Mouse (Mus musculus): Measurements from ENCODE around the gene Smad5. TPM values are rescaled to one million over a fixed set of nuclear protein-coding genes. Genes with fewer than 3 reads are reported as not detected.
A peak's percentile ranks its signal among the peaks of the same experiment; 100 is the strongest.

Gene Smad5
- polyA plus RNA-seq (2016; fragmentation: Nextera tagmentation; extraction: Ambion mirVana): 30.6 and 35.9 TPM in 2 replicates

DNA sequence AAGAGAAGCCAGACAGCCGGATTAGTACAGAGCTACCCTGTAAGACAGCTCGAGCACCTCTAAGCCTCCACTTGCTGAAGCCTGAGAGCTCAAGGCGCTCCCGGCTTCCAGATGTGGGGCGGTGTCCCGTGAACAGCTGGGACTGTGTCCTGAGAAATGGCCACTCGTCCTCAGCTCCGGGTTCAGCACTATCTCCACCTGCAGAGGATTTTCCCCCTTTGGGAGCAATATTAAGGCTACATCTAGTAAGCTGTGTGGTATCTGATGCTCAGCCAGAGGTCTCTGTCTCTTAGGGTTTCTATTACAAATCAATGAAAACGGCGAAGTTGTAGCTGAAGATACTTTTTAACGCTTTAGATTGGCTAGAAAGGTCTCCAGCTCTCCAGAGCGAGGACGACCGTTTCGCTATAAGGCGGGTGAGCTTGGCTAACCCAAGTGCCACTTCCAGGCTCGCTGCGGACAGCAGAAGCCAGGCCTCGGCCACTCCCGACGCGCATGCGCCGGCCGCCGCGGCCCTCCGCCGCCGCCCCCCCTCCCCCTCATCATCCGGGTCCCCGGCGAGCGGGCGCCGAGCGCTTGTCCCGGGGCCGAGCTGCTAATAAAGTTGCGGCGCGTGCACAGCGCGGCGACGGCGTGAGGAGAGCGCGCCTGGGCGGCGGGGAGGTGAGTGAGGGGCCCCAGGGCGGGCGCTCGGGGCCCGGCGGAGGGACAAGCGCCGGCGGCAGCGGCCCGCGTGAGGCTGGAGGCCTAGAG, at the start of gene Smad5:
Gene Smad5 (plus strand): TSS at position 542 of the 753 bp plus-strand sequence.
- 2% methylated on average over 62 of the region's 62 CpGs for WGBS
- Histone ChIP-seq H3K4me3 (peak within 1 kb of the TSS; percentile 85), H3K9me3 (replicated peaks) (no peaks in the 10 kb centered on the region), H3K36me3 (peaks cover 22% of the 10 kb centered on the region), H3K27ac (replicated peaks) (peak within 1 kb of the TSS; percentile 97), H3K4me1 (peaks cover 49% of the 10 kb centered on the region), H3K27me3 (ENCODE audit: low read depth, poor library complexity, severe bottlenecking) (no peaks in the 10 kb centered on the region)
- peak; percentile 95 for DNase-seq (ENCODE audit: low spot score)

DNA sequence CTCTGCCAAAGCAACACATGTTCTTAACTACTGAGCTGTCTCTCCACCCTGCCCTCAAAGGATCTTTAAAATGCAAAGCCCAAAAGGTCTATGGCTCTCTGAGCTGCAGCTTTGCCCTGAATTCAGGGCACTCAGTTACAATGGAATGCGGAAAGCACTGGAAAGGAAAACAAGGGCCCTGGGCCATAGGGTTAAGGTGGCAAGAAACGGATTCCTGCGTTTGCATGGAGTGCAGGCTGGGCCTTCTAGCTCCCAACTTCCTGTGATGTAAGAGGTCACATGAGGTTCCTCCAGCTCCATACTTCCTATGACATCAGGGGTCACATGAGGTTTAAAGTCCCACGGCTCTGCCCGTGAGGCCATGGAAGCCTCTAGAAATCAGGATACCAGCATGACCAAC, 48.6 kb upstream of the Smad5 start:
- H3K4me1 ChIP-seq: peaks cover 8% of the 10 kb centered on the region; the same call in 1 of the 2 replicates
- 89% methylated on average over 5 of the region's 5 CpGs for WGBS
- no peak for DNase-seq (ENCODE audit: low spot score)

GRCm38 (mm10) chr13:56657946-56658512, 44.8 kb upstream of the Smad5 start:
- DNase-seq (ENCODE audit: low spot score): peak; percentile 74
- Histone ChIP-seq H3K27me3 (ENCODE audit: low read depth, poor library complexity, severe bottlenecking) (no peaks in the 10 kb centered on the region), H3K4me1 (peaks cover 8% of the 10 kb centered on the region; the same call in 1 of the 2 replicates), H3K36me3 (no peaks in the 10 kb centered on the region), H3K9me3 (replicated peaks) (no peaks in the 10 kb centered on the region), H3K27ac (replicated peaks) (peak overlapping the region; percentile 50; the same call in 1 of the 2 replicates), H3K4me3 (no peak overlapping the region)
- 37% methylated on average over 7 of the region's 7 CpGs for WGBS

More for the DNA sequence above, 48.6 kb upstream of the Smad5 start:
- 0 out of 2 replicates have a peak overlapping the region, but pooled peaks have one; percentile 28 for H3K27ac ChIP-seq (replicated peaks)
- H3K27me3 ChIP-seq (ENCODE audit: low read depth, poor library complexity, severe bottlenecking): no peaks in the 10 kb centered on the region
- H3K36me3 ChIP-seq: no peaks in the 10 kb centered on the region
- no peak overlapping the region for H3K4me3 ChIP-seq
- H3K9me3 ChIP-seq (replicated peaks): no peaks in the 10 kb centered on the region

- Histone ChIP-seq H3K27ac (replicated peaks) (no peak overlapping the region), H3K4me1 (0 out of 2 replicates have a peak, but pooled peaks cover 3% of the 10 kb centered on the region), H3K4me3 (no peak overlapping the region), H3K27me3 (ENCODE audit: low read depth, poor library complexity, severe bottlenecking) (no peaks in the 10 kb centered on the region), H3K36me3 (no peaks in the 10 kb centered on the region), H3K9me3 (replicated peaks) (no peaks in the 10 kb centered on the region)
- 77% methylated on average over 6 of the region's 6 CpGs for WGBS
- no peak for DNase-seq (ENCODE audit: low spot score)
Measured at GRCm38 (mm10) chr13:56658931-56659330, 43.9 kb upstream of the Smad5 start.

- no peak for DNase-seq (ENCODE audit: low spot score)
- 70% methylated on average over 7 of the region's 7 CpGs for WGBS
- H3K4me1 ChIP-seq: peaks cover 9% of the 10 kb centered on the region
- peak overlapping the region; percentile 20; the same call in 1 of the 2 replicates for H3K27ac ChIP-seq (replicated peaks)
- H3K36me3 ChIP-seq: no peaks in the 10 kb centered on the region
- no peaks in the 10 kb centered on the region for H3K9me3 ChIP-seq (replicated peaks)
- H3K27me3 ChIP-seq (ENCODE audit: low read depth, poor library complexity, severe bottlenecking): no peaks in the 10 kb centered on the region
- no peak overlapping the region for H3K4me3 ChIP-seq
Measured at GRCm38 (mm10) chr13:56661914-56662621, 40.7 kb upstream of the Smad5 start.

DNA sequence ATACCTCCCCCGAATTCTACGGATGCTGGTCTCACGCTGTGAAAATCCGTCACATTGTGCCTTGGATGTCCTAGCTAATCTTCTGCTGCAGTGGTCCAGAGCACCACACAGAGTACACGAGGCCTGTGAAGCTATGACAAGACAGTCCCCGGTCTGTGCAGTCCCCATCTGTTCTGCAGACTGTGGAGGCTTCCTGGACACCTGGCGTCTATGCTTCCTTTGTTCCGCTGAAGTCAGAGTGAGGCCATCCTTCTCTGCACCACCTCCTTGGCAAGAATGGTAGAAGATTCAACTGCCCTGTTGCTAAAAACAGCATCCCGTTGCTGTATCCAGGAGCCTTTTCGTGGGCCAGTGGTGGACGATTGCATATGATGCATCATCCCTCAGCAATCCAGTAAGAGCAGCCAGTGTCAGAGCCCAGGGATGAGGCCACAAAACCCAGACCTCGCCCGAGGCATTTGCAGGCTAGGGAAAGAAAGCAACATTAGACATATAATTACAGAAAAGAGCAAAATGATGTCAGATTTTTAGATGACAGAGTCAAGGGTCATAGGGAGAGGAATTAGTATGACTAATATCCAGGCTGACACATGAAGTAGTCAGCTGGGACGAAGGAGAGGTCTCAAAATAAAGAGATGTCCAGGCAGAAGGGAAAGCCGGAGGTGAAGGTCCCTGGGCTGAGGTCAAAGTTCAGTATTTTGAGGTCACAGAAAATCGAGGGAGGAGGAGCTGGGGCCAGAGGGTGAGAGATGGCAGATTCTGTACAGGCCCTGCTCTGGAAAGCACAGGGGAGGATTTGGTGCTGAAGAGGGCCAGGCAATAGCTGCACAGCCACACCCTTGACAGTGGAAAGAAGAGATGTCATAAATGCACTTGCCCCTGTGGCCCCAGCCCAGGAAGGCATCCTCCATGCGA, 38.3 kb upstream of the Smad5 start:
- 82% methylated on average over 17 of the region's 17 CpGs for WGBS
- DNase-seq (ENCODE audit: low spot score): no peak
- Histone ChIP-seq H3K9me3 (replicated peaks) (no peaks in the 10 kb centered on the region), H3K4me3 (no peak overlapping the region), H3K4me1 (peaks cover 6% of the 10 kb centered on the region), H3K36me3 (no peaks in the 10 kb centered on the region), H3K27ac (replicated peaks) (peak overlapping the region; percentile 47; the same call in 1 of the 2 replicates), H3K27me3 (ENCODE audit: low read depth, poor library complexity, severe bottlenecking) (no peaks in the 10 kb centered on the region)

- 72% methylated on average over 11 of the region's 11 CpGs for WGBS
- H3K9me3 ChIP-seq (replicated peaks): no peaks in the 10 kb centered on the region
- no peak overlapping the region for H3K4me3 ChIP-seq
- peaks cover 9% of the 10 kb centered on the region for H3K4me1 ChIP-seq
- no peaks in the 10 kb centered on the region for H3K27me3 ChIP-seq (ENCODE audit: low read depth, poor library complexity, severe bottlenecking)
- no peaks in the 10 kb centered on the region for H3K36me3 ChIP-seq
- DNase-seq (ENCODE audit: low spot score): no peak
- peak overlapping the region; percentile 46; the same call in 1 of the 2 replicates for H3K27ac ChIP-seq (replicated peaks)
Measured at GRCm38 (mm10) chr13:56671206-56671605, 31.6 kb upstream of the Smad5 start.

DNA sequence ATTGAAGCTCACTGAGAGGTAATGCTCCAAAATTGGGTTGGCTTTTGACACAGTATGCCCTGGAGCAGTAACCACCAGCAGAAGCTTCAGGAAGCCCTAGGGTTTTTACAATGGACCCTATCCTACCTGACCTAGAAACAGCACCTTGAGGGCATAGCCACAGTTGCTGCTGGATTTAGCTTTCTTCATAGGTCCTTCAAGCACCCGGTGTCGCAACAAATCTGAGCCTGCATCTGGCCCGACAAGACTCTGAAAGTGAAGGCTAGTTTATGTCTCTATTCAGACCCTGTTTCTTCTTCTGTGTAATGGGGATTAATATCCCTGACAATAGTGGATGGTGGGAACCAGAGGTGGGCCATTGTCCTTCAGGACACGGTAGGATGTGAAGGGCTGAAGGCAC, 25.1 kb upstream of the Smad5 start:
- no peak for DNase-seq (ENCODE audit: low spot score)
- Histone ChIP-seq H3K36me3 (no peaks in the 10 kb centered on the region), H3K4me3 (no peak overlapping the region), H3K27ac (replicated peaks) (peak overlapping the region; percentile 74), H3K27me3 (ENCODE audit: low read depth, poor library complexity, severe bottlenecking) (no peaks in the 10 kb centered on the region), H3K9me3 (replicated peaks) (no peaks in the 10 kb centered on the region), H3K4me1 (peaks cover 23% of the 10 kb centered on the region)
- 73% methylated on average over 4 of the region's 4 CpGs for WGBS

DNA sequence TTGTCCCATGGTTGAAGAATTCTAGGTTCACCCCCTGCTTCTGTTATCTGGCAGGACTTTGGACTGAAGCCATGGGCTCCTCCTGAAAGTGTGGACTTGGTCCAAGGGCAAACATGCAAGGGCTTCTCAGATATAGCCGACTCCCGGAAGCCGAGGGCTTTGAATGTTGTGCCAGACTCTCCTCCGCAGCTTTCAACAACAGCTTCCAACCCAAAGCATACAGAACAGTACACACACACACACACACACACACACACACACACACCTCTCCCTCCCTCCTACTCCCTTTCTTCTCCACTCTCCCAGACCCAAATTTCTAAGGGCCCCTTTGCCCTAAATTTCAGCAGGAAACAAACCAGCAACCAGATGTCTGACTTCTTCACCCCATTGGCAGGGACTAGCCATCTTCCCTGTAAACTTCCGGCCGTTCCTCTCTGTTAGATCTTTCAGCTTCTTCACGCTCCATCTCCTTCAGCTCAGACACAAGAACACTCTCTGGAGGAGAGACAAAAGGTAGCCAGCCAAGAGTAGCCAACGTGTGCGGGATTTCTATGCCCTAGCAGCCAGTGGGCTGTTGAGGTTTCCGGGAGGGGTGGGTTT, 24.5 kb upstream of the Smad5 start:
- Histone ChIP-seq H3K9me3 (replicated peaks) (no peaks in the 10 kb centered on the region), H3K27me3 (ENCODE audit: low read depth, poor library complexity, severe bottlenecking) (no peaks in the 10 kb centered on the region), H3K36me3 (no peaks in the 10 kb centered on the region), H3K4me1 (peaks cover 23% of the 10 kb centered on the region), H3K4me3 (no peak overlapping the region), H3K27ac (replicated peaks) (peak overlapping the region; percentile 74)
- 48% methylated on average over 10 of the region's 10 CpGs for WGBS
- peak; percentile 32 for DNase-seq (ENCODE audit: low spot score)

DNA sequence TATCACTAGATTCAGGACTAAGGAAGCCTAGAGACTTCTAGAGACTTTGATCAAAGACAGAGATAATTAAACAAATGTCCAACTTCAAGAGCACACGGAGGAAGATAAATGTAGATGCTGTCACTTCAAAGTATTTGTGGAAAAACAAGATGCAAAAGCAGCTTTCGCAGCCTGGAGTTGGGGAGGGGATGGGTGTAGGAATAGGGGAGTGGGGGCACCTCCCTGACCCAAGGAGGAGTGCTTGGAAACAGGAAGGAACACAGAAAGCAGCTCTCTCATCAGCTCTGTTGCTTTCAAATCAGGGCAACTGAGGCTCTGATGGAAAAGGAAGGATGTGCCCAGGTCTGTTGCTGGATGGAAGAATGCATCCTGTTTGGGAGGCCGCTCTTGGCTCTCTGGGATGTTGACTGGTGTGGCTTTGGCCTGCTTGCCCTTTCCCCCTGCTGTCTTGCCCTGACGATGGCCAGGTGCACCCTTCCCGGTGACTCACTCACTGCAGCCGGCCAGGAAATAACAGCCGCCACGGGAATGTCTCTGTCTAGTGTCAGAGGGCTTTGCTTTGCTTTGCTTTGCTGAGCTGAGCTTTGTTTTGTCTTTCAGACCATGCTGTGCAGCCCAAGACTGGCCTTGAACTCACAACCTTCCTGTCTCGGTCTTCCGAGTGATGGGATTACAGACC, 23.8 kb upstream of the Smad5 start:
- Histone ChIP-seq H3K27ac (replicated peaks) (peak overlapping the region; percentile 74), H3K4me1 (peaks cover 28% of the 10 kb centered on the region), H3K4me3 (no peak overlapping the region), H3K36me3 (no peaks in the 10 kb centered on the region), H3K27me3 (ENCODE audit: low read depth, poor library complexity, severe bottlenecking) (no peaks in the 10 kb centered on the region), H3K9me3 (replicated peaks) (no peaks in the 10 kb centered on the region)
- no peak for DNase-seq (ENCODE audit: low spot score)
- WGBS: 62% methylated on average over 10 of the region's 10 CpGs

DNA sequence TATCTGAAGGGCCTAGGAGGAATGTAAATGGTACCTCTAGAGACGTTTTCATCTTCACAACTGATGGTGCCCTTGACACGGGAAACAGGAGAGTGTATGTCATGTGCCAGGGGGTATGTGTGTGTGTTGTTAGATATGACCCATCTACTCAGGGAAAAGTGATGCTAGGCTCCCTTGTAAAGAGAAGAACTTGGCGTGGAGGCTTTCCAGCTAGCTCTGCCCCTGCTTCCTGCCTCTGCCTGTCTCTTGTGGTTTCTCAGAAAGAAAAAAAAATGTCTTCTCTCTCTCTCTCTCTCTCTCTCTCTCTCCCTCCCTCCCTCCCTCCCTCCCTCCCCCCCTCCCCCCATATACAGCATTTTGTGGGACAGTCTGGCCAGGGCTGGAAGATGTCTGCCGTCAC, 20.9 kb upstream of the Smad5 start:
- Histone ChIP-seq H3K27me3 (ENCODE audit: low read depth, poor library complexity, severe bottlenecking) (no peaks in the 10 kb centered on the region; the same call in 1 of the 2 replicates), H3K9me3 (replicated peaks) (no peaks in the 10 kb centered on the region), H3K4me1 (peaks cover 28% of the 10 kb centered on the region), H3K27ac (replicated peaks) (no peak overlapping the region), H3K4me3 (no peak overlapping the region), H3K36me3 (no peaks in the 10 kb centered on the region)
- DNase-seq (ENCODE audit: low spot score): no peak
- 82% methylated on average over 4 of the region's 4 CpGs for WGBS
